In the genomic region with DNA sequence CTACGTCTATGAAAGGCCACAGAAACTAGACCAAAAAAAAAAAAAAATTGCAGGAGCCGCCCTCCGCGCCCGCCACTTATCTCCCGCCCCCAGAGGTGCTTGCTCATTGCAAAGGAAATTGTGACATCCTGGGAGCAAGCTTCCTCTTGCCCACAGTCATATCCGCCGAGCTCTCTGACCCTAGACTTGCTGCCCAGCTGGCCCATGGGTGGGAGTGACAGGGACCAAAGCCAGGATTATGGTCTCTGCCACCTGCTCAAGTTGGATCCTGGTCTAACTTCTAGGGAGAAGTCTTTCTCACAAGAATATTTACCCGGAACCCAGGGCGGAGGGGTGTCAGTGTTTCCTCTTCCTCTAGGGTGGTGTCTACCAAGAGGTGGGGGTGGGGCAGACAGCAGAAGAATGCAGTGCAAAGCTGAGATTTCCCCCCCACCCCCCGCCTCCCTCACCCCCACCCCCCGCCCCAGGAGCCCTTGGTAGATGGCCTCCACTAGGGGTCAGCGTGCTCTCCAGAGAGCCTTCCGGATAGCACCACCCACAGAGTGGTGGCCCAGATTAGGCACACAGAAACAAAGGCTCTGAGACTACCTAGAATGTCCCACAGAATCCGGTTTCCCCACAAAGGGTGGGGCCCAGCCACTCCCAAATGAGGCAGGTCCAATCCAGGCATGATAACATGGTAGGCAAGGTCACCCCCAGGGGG, we compare ENCODE assay signal across 9 mouse cellular contexts. TPM values are rescaled to one million over a fixed set of nuclear protein-coding genes. Genes with fewer than 3 reads are reported as not detected.
DNase-seq lines count a peak whose midpoint lies in the region; ATAC-seq and TF ChIP-seq lines count a peak whose summit lies in the region.
"Had no signal": no experiment of that assay in that cellular context is flagged by ENCODE, and none has a peak within 500 bp of the region (broad histone marks: within the 10 kb centered on the region; RNA-seq: fewer than 3 reads in every experiment).

No protein-coding gene starts in this region.

- 41% methylated on average over 14 of the region's 15 CpGs for WGBS in kidney, embryonic 15.5 days

- no peak overlapping the region for H3K9ac ChIP-seq in kidney, embryonic 15.5 days
- H3K9ac ChIP-seq: embryonic facial prominence, embryonic 13.5 days had no signal

- H3K27me3 ChIP-seq in G1E (ENCODE audit: insufficient read depth, low read length): peaks cover 26% of the 10 kb centered on the region
- H3K27me3 ChIP-seq in kidney, embryonic 15.5 days: no peaks in the 10 kb centered on the region
- H3K27me3 ChIP-seq: embryonic facial prominence, embryonic 13.5 days had no signal

- intact Hi-C loops in gastrocnemius, postnatal 14 days (cut with DNase I; ENCODE audit: low total_unique reads): no loop called here

- H3K4me2 ChIP-seq in kidney, embryonic 15.5 days: peak overlapping the region; percentile 9; the same call in 1 of the 2 replicates
- H3K4me2 ChIP-seq: embryonic facial prominence, embryonic 13.5 days had no signal

- H3K36me3 ChIP-seq in G1E (replicated peaks): peaks cover 2% of the 10 kb centered on the region
- H3K36me3 ChIP-seq in kidney, embryonic 15.5 days: no peaks in the 10 kb centered on the region
- H3K36me3 ChIP-seq: embryonic facial prominence, embryonic 13.5 days had no signal

- H3K9me3 ChIP-seq in G1E (replicated peaks): no peaks in the 10 kb centered on the region
- H3K9me3 ChIP-seq in kidney, embryonic 15.5 days (replicated peaks): no peaks in the 10 kb centered on the region
- H3K9me3 ChIP-seq: embryonic facial prominence, embryonic 13.5 days had no signal

- H3K4me1 ChIP-seq in G1E (ENCODE audit: insufficient read depth, low read depth, low read length): peaks cover 66% of the 10 kb centered on the region
- H3K4me1 ChIP-seq in kidney, embryonic 15.5 days: peaks cover 62% of the 10 kb centered on the region

- peak overlapping the region; percentile 73 for H3K27ac ChIP-seq in kidney, embryonic 15.5 days
- H3K27ac ChIP-seq: embryonic facial prominence, embryonic 13.5 days had no signal

- peak; percentile 59 for ATAC-seq in G1E (ENCODE audit: extremely low read depth, insufficient number of reproducible peaks, low FRiP score, poor library complexity, severe bottlenecking)
- peak; percentile 57; the same call in 1 of the 2 replicates for ATAC-seq in kidney, embryonic 15.5 days (replicated peaks; ENCODE audit: low FRiP score)

- DNase-seq in gastrocnemius, postnatal 14 days: peak; percentile 39
- no peak for DNase-seq in gastrocnemius, postnatal 10 days
- DNase-seq in G1E (ENCODE audit: low spot score): peak; percentile 65
- DNase-seq in heart, adult 18-20 months: peak; percentile 73 to 87
- DNase-seq in lung, postnatal 4 days: peak; percentile 81 to 89
- peak; percentile 42 for DNase-seq in thymus, postnatal 14 days
- no peak for DNase-seq in frontal cortex, postnatal 36 days (ENCODE audit: low spot score in 2 of 2)

- no peak for TF ChIP-seq CTCF in G1E (IDR thresholded peaks at IDR 0.05; ENCODE audit: low read depth, low read length)

- peak overlapping the region; percentile 51; the same call in 1 of the 2 replicates for H3K4me3 ChIP-seq in G1E (ENCODE audit: low read depth, low read length)
- H3K4me3 ChIP-seq in kidney, embryonic 15.5 days (replicated peaks): no peak overlapping the region
- H3K4me3 ChIP-seq: embryonic facial prominence, embryonic 13.5 days had no signal

RNA-seq across cellular contexts. Expression of a gene that starts 10.9 kb away (rescaled TPM):
- 1 to 10 TPM; 5.9 to 9.0 TPM for total RNA-seq in gastrocnemius, postnatal 14 days (2021)
- 1 to 10 TPM; 5.2 to 8.4 TPM for total RNA-seq in gastrocnemius, postnatal 10 days (2021)
- total RNA-seq in G1E (2014; fragmentation: Nextera tagmentation) (2.5 and 5.6 TPM in 2 replicates), G1E (2017) (1.7 and 1.9 TPM in 2 replicates)
- 4.2 and 4.8 TPM in 2 replicates for polyA plus RNA-seq in G1E (2012)
- 10 to 100 TPM; 10.6 to 11.5 TPM for total RNA-seq in heart, adult 18-20 months (2021)
- 9.5 and 9.8 TPM in 2 replicates for polyA plus RNA-seq in kidney, embryonic 15.5 days (2015; fragmentation: Nextera tagmentation; extraction: Ambion mirVana)

RNA-seq across cellular contexts. Expression of a gene that starts 29.7 kb away (rescaled TPM):
- not detected for total RNA-seq in gastrocnemius, postnatal 14 days (2021)
- not detected for total RNA-seq in gastrocnemius, postnatal 10 days (2021)
- total RNA-seq in G1E (2014; fragmentation: Nextera tagmentation): not detected in 2 replicates
- total RNA-seq in G1E (2017): not detected in 2 replicates
- polyA plus RNA-seq in G1E (2012): not detected in 2 replicates
- not detected for total RNA-seq in heart, adult 18-20 months (2021)
- polyA plus RNA-seq in kidney, embryonic 15.5 days (2015; fragmentation: Nextera tagmentation; extraction: Ambion mirVana): not detected in 2 replicates
- polyA plus RNA-seq: embryonic facial prominence, embryonic 13.5 days had no signal

RNA-seq across cellular contexts. Expression of a gene that starts 34.6 kb away (rescaled TPM):
- total RNA-seq in gastrocnemius, postnatal 14 days (2021): 10 to 100 TPM; 23.4 to 25.6 TPM
- total RNA-seq in gastrocnemius, postnatal 10 days (2021): 10 to 100 TPM; 20.7 to 24.9 TPM
- 9.2 and 41.7 TPM in 2 replicates for total RNA-seq in G1E (2014; fragmentation: Nextera tagmentation)
- 6.2 and 6.3 TPM in 2 replicates for total RNA-seq in G1E (2017)
- 17.9 and 20.1 TPM in 2 replicates for polyA plus RNA-seq in G1E (2012)
- 10 to 100 TPM; 27.7 to 29.5 TPM for total RNA-seq in heart, adult 18-20 months (2021)
- 7.3 and 7.4 TPM in 2 replicates for polyA plus RNA-seq in kidney, embryonic 15.5 days (2015; fragmentation: Nextera tagmentation; extraction: Ambion mirVana)

RNA-seq across cellular contexts. Expression of a gene that starts 37.4 kb away (rescaled TPM):
- total RNA-seq in gastrocnemius, postnatal 14 days (2021): under 1 TPM; 0.49 to 0.84 TPM
- under 1 TPM in 1 of 2 experiments, not detected in 1; 0.81 TPM for total RNA-seq in gastrocnemius, postnatal 10 days (2021)
- total RNA-seq in G1E (2014; fragmentation: Nextera tagmentation) (2.6 and 4.3 TPM in 2 replicates), G1E (2017) (3.2 and 3.7 TPM in 2 replicates)
- polyA plus RNA-seq in G1E (2012): 1.5 and 1.9 TPM in 2 replicates
- 1 to 10 TPM in 1 of 2 experiments, under 1 TPM in 1; 0.62 to 1.6 TPM for total RNA-seq in heart, adult 18-20 months (2021)
- 1.1 and 1.6 TPM in 2 replicates for polyA plus RNA-seq in kidney, embryonic 15.5 days (2015; fragmentation: Nextera tagmentation; extraction: Ambion mirVana)

RNA-seq across cellular contexts. Expression of a gene that starts 38.2 kb away (rescaled TPM):
- 10 to 100 TPM; 16.8 to 22.8 TPM for total RNA-seq in gastrocnemius, postnatal 14 days (2021)
- total RNA-seq in gastrocnemius, postnatal 10 days (2021): 10 to 100 TPM; 26.6 to 30.3 TPM
- total RNA-seq in G1E (2014; fragmentation: Nextera tagmentation): not detected in 2 replicates
- not detected in 2 replicates for total RNA-seq in G1E (2017)
- polyA plus RNA-seq in G1E (2012): 0.05 TPM in 1 of 2 replicates, not detected in the other
- total RNA-seq in heart, adult 18-20 months (2021): 10 to 100 TPM; 31.5 to 38.5 TPM
- polyA plus RNA-seq in kidney, embryonic 15.5 days (2015; fragmentation: Nextera tagmentation; extraction: Ambion mirVana): 13.7 and 16.0 TPM in 2 replicates

Comparison
In these comparisons a context has a peak if more than half of its experiments do, and no peak if none do; other contexts are left out.
1. DNase-seq: peak in gastrocnemius, postnatal 14 days (single experiment), G1E (single experiment), heart, adult 18-20 months (2 of 2), lung, postnatal 4 days (2 of 2) and thymus, postnatal 14 days (single experiment); none in gastrocnemius, postnatal 10 days (single experiment) and frontal cortex, postnatal 36 days (0 of 2).